Mouse (Mus musculus): ENCODE data around the gene Txndc2. TPM values are rescaled to one million over a fixed set of nuclear protein-coding genes. Genes with fewer than 3 reads are reported as not detected.
A peak's percentile ranks its signal among the peaks of the same experiment; 100 is the strongest.
"Not testable (repeated sequence)": the region's sequence is repeated elsewhere in the genome, so short reads cannot be mapped to it uniquely, and the experiment has no call there.

The Txndc2 gene
- total RNA-seq, 2 experiments from 2014 or later, result not detected

GRCm38 (mm10) chr17:65648371-65649174 lies 6.6 kb upstream of the Txndc2 start:
- Histone ChIP-seq H3K4me3 (no peak overlapping the region), H3K27ac (no peak overlapping the region)
- DNase-seq, result no peak
- intact Hi-C loops (cut with DNase I), result loop anchor here (5.0 kb wide), 1 partner anchor 34 kb away; no protein-coding TSS in a partner anchor
- no peak for TF ChIP-seq CTCF (IDR thresholded peaks at IDR 0.05)

GRCm38 (mm10) chr17:65647961-65648360 lies 6.0 kb upstream of the Txndc2 start:
- Histone ChIP-seq H3K27ac (no peak overlapping the region), H3K4me3 (no peak overlapping the region)
- no peak for DNase-seq
- intact Hi-C loops (cut with DNase I), result loop anchor here (1.0 to 5.0 kb wide), 2 partner anchors 7 to 34 kb away; no protein-coding TSS in a partner anchor
- TF ChIP-seq CTCF (IDR thresholded peaks at IDR 0.05), result no peak

GRCm38 (mm10) chr17:65647226-65647625 lies 5.3 kb upstream of the Txndc2 start:
- intact Hi-C loops (cut with DNase I), result loop anchor here (1.0 to 5.0 kb wide), 2 partner anchors 8 to 35 kb away; no protein-coding TSS in a partner anchor
- Histone ChIP-seq H3K4me3 (no peak overlapping the region), H3K27ac (no peak overlapping the region)
- DNase-seq, result no peak
- no peak for TF ChIP-seq CTCF (IDR thresholded peaks at IDR 0.05)

- no peak for DNase-seq
- intact Hi-C loops (cut with DNase I), result no loop called here
- peak overlapping the region; percentile 56 for H3K4me3 ChIP-seq
- TF ChIP-seq CTCF (IDR thresholded peaks at IDR 0.05), result no peak
- H3K27ac ChIP-seq, result peak overlapping the region; percentile 90
These were observed 1.6 kb upstream of the Txndc2 start for GRCm38 (mm10) chr17:65643579-65643978.

GRCm38 (mm10) chr17:65643051-65643521 lies 1.1 kb upstream of the Txndc2 start:
- DNase-seq, result peak; percentile 60
- TF ChIP-seq CTCF (IDR thresholded peaks at IDR 0.05), result no peak
- intact Hi-C loops (cut with DNase I), result no loop called here
- Histone ChIP-seq H3K27ac (peak overlapping the region; percentile 90), H3K4me3 (peak overlapping the region; percentile 56)

- peak overlapping the region; percentile 90 for H3K27ac ChIP-seq
- intact Hi-C loops (cut with DNase I), result no loop called here
- peak overlapping the region; percentile 56 for H3K4me3 ChIP-seq
- no peak for TF ChIP-seq CTCF (IDR thresholded peaks at IDR 0.05)
- DNase-seq, result no peak
These were observed 617 bp upstream of the Txndc2 start for GRCm38 (mm10) chr17:65642578-65642991.

GRCm38 (mm10) chr17:65639144-65639543 lies 2.8 kb downstream of the Txndc2 start:
- intact Hi-C loops (cut with DNase I), result no loop called here
- DNase-seq, result no peak
- H3K4me3 ChIP-seq, result no peak overlapping the region
- H3K27ac ChIP-seq, result no peak overlapping the region
- TF ChIP-seq CTCF (IDR thresholded peaks at IDR 0.05), result no peak

GRCm38 (mm10) chr17:65635715-65636360 lies 6.1 kb downstream of the Txndc2 start:
- no peak for TF ChIP-seq CTCF (IDR thresholded peaks at IDR 0.05)
- peak overlapping the region; percentile 39 for H3K4me3 ChIP-seq
- no peak overlapping the region for H3K27ac ChIP-seq
- intact Hi-C loops (cut with DNase I), result no loop called here
- DNase-seq, result peak; percentile 42

GRCm38 (mm10) chr17:65629943-65630342 lies 12.0 kb downstream of the Txndc2 start:
- intact Hi-C loops (cut with DNase I), result no loop called here
- no peak for TF ChIP-seq CTCF (IDR thresholded peaks at IDR 0.05)
- H3K27ac ChIP-seq, result no peak overlapping the region
- no peak for DNase-seq
- H3K4me3 ChIP-seq, result no peak overlapping the region

- H3K27ac ChIP-seq; DNase-seq; H3K4me3 ChIP-seq; intact Hi-C loops (cut with DNase I): not testable (repeated sequence)
These were observed 13.0 kb downstream of the Txndc2 start for GRCm38 (mm10) chr17:65628823-65629532.

- no peak for TF ChIP-seq CTCF (IDR thresholded peaks at IDR 0.05)
- intact Hi-C loops (cut with DNase I), result no loop called here
- no peak for DNase-seq
- Histone ChIP-seq H3K27ac (no peak overlapping the region), H3K4me3 (no peak overlapping the region)
These were observed 15.7 kb downstream of the Txndc2 start for GRCm38 (mm10) chr17:65626301-65626700.

GRCm38 (mm10) chr17:65625563-65625962 lies 16.4 kb downstream of the Txndc2 start:
- H3K27ac ChIP-seq, result no peak overlapping the region
- intact Hi-C loops (cut with DNase I), result no loop called here
- DNase-seq, result no peak
- H3K4me3 ChIP-seq, result no peak overlapping the region
- no peak for TF ChIP-seq CTCF (IDR thresholded peaks at IDR 0.05)

- intact Hi-C loops (cut with DNase I), result no loop called here
- Histone ChIP-seq H3K27ac (no peak overlapping the region), H3K4me3 (no peak overlapping the region)
- no peak for TF ChIP-seq CTCF (IDR thresholded peaks at IDR 0.05)
- DNase-seq, result no peak
These were observed 18.8 kb downstream of the Txndc2 start for GRCm38 (mm10) chr17:65623130-65623529.

All from gastrocnemius, adult 2 months (tissue).